Mouse (Mus musculus): Measurements from ENCODE around the gene Ergic2. TPM values are rescaled to one million over a fixed set of nuclear protein-coding genes. Genes with fewer than 3 reads are reported as not detected.
"Not testable (repeated sequence)": the region's sequence is repeated elsewhere in the genome, so short reads cannot be mapped to it uniquely, and the experiment has no call there.

The Ergic2 gene
- total and polyA plus RNA-seq, 2 experiments, result 31.8 to 80.0 TPM

- Histone ChIP-seq H3K36me3 (ENCODE audit: control insufficient read depth, insufficient read depth, low read length) (no peaks in the 10 kb centered on the region), H3K4me1 (ENCODE audit: control insufficient read depth, insufficient read depth, low read length) (no peaks in the 10 kb centered on the region), H3K4me3 (ENCODE audit: insufficient read depth, low read depth, low read length) (no peak overlapping the region), H3K27me3 (ENCODE audit: control insufficient read depth, insufficient read depth, low read length) (no peaks in the 10 kb centered on the region), H3K27ac (replicated peaks; ENCODE audit: insufficient read depth, low read depth, low read length) (no peak overlapping the region), H3K9ac (ENCODE audit: low read depth, low read length) (no peak overlapping the region), H3K79me2 (ENCODE audit: control insufficient read depth, insufficient read depth, low read length) (no peaks in the 10 kb centered on the region)
- 81% methylated on average over 3 of the region's 3 CpGs for WGBS
- no peak for DNase-seq (ENCODE audit: extremely low read depth, low read depth, low spot score)
- TF ChIP-seq CTCF (IDR thresholded peaks at IDR 0.05; ENCODE audit: low read depth, low read length) (no peak), POLR2A (IDR thresholded peaks at IDR 0.05; ENCODE audit: extremely low read depth, insufficient read depth, low read length) (no peak)
Observed at GRCm38 (mm10) chr6:148172904-148173303, 39.3 kb downstream of the Ergic2 start.

- not testable (repeated sequence) for H3K27ac ChIP-seq (replicated peaks; ENCODE audit: insufficient read depth, low read depth, low read length); H3K4me1 ChIP-seq (ENCODE audit: control insufficient read depth, insufficient read depth, low read length); H3K79me2 ChIP-seq (ENCODE audit: control insufficient read depth, insufficient read depth, low read length); DNase-seq (ENCODE audit: extremely low read depth, low read depth, low spot score); H3K27me3 ChIP-seq (ENCODE audit: control insufficient read depth, insufficient read depth, low read length); H3K36me3 ChIP-seq (ENCODE audit: control insufficient read depth, insufficient read depth, low read length); H3K9ac ChIP-seq (ENCODE audit: low read depth, low read length); H3K4me3 ChIP-seq (ENCODE audit: insufficient read depth, low read depth, low read length)
- 55% methylated on average over 4 of the region's 4 CpGs for WGBS
Observed at GRCm38 (mm10) chr6:148152305-148152704, 59.9 kb downstream of the Ergic2 start.

GRCm38 (mm10) chr6:148142421-148142820 lies 69.8 kb downstream of the Ergic2 start:
- H3K4me3 ChIP-seq (ENCODE audit: insufficient read depth, low read depth, low read length), result no peak overlapping the region
- peak overlapping the region; percentile 78 for H3K27ac ChIP-seq (replicated peaks; ENCODE audit: insufficient read depth, low read depth, low read length)
- WGBS, result 19% methylated on average over 1 of the region's 1 CpGs

GRCm38 (mm10) chr6:148141874-148142273 lies 70.3 kb downstream of the Ergic2 start:
- Histone ChIP-seq H3K79me2 (ENCODE audit: control insufficient read depth, insufficient read depth, low read length) (no peaks in the 10 kb centered on the region), H3K27me3 (ENCODE audit: control insufficient read depth, insufficient read depth, low read length) (no peaks in the 10 kb centered on the region), H3K36me3 (ENCODE audit: control insufficient read depth, insufficient read depth, low read length) (no peaks in the 10 kb centered on the region), H3K27ac (replicated peaks; ENCODE audit: insufficient read depth, low read depth, low read length) (peak overlapping the region; percentile 53; the same call in 1 of the 2 replicates), H3K4me1 (ENCODE audit: control insufficient read depth, insufficient read depth, low read length) (peaks cover 5% of the 10 kb centered on the region), H3K4me3 (ENCODE audit: insufficient read depth, low read depth, low read length) (no peak overlapping the region), H3K9ac (ENCODE audit: low read depth, low read length) (no peak overlapping the region)
- 82% methylated on average over 5 of the region's 5 CpGs for WGBS
- no peak for DNase-seq (ENCODE audit: extremely low read depth, low read depth, low spot score)
- TF ChIP-seq CTCF (IDR thresholded peaks at IDR 0.05; ENCODE audit: low read depth, low read length), result peak; percentile 55
- no peak for TF ChIP-seq POLR2A (IDR thresholded peaks at IDR 0.05; ENCODE audit: extremely low read depth, insufficient read depth, low read length)

More at GRCm38 (mm10) chr6:148142421-148142820, 69.8 kb downstream of the Ergic2 start:
- Histone ChIP-seq H3K79me2 (ENCODE audit: control insufficient read depth, insufficient read depth, low read length) (no peaks in the 10 kb centered on the region), H3K27me3 (ENCODE audit: control insufficient read depth, insufficient read depth, low read length) (no peaks in the 10 kb centered on the region), H3K4me1 (ENCODE audit: control insufficient read depth, insufficient read depth, low read length) (peaks cover 5% of the 10 kb centered on the region), H3K36me3 (ENCODE audit: control insufficient read depth, insufficient read depth, low read length) (no peaks in the 10 kb centered on the region), H3K9ac (ENCODE audit: low read depth, low read length) (no peak overlapping the region)
- DNase-seq (ENCODE audit: extremely low read depth, low read depth, low spot score), result peak; percentile 91
- TF ChIP-seq POLR2A (IDR thresholded peaks at IDR 0.05; ENCODE audit: extremely low read depth, insufficient read depth, low read length), result no peak
- TF ChIP-seq CTCF (IDR thresholded peaks at IDR 0.05; ENCODE audit: low read depth, low read length), result no peak

GRCm38 (mm10) chr6:148139288-148139995 lies 72.7 kb downstream of the Ergic2 start:
- Histone ChIP-seq H3K4me3 (ENCODE audit: insufficient read depth, low read depth, low read length) (no peak overlapping the region), H3K27me3 (ENCODE audit: control insufficient read depth, insufficient read depth, low read length) (no peaks in the 10 kb centered on the region), H3K27ac (replicated peaks; ENCODE audit: insufficient read depth, low read depth, low read length) (0 out of 2 replicates have a peak overlapping the region, but pooled peaks have one; percentile 10), H3K9ac (ENCODE audit: low read depth, low read length) (no peak overlapping the region), H3K4me1 (ENCODE audit: control insufficient read depth, insufficient read depth, low read length) (peaks cover 5% of the 10 kb centered on the region), H3K79me2 (ENCODE audit: control insufficient read depth, insufficient read depth, low read length) (no peaks in the 10 kb centered on the region), H3K36me3 (ENCODE audit: control insufficient read depth, insufficient read depth, low read length) (no peaks in the 10 kb centered on the region)
- WGBS, result 52% methylated on average over 6 of the region's 6 CpGs
- DNase-seq (ENCODE audit: extremely low read depth, low read depth, low spot score), result peak; percentile 57
- no peak for TF ChIP-seq POLR2A (IDR thresholded peaks at IDR 0.05; ENCODE audit: extremely low read depth, insufficient read depth, low read length)
- TF ChIP-seq CTCF (IDR thresholded peaks at IDR 0.05; ENCODE audit: low read depth, low read length), result no peak

GRCm38 (mm10) chr6:148135769-148136382 lies 76.3 kb downstream of the Ergic2 start:
- Histone ChIP-seq H3K9ac (ENCODE audit: low read depth, low read length) (no peak overlapping the region), H3K36me3 (ENCODE audit: control insufficient read depth, insufficient read depth, low read length) (no peaks in the 10 kb centered on the region), H3K79me2 (ENCODE audit: control insufficient read depth, insufficient read depth, low read length) (no peaks in the 10 kb centered on the region), H3K4me3 (ENCODE audit: insufficient read depth, low read depth, low read length) (no peak overlapping the region), H3K27ac (replicated peaks; ENCODE audit: insufficient read depth, low read depth, low read length) (no peak overlapping the region), H3K27me3 (ENCODE audit: control insufficient read depth, insufficient read depth, low read length) (no peaks in the 10 kb centered on the region), H3K4me1 (ENCODE audit: control insufficient read depth, insufficient read depth, low read length) (peaks cover 4% of the 10 kb centered on the region; the same call in 1 of the 2 replicates)
- DNase-seq (ENCODE audit: extremely low read depth, low read depth, low spot score), result peak; percentile 76
- peak; percentile 97 for TF ChIP-seq CTCF (IDR thresholded peaks at IDR 0.05; ENCODE audit: low read depth, low read length)
- TF ChIP-seq POLR2A (IDR thresholded peaks at IDR 0.05; ENCODE audit: extremely low read depth, insufficient read depth, low read length), result no peak
- WGBS, result 25% methylated on average over 9 of the region's 9 CpGs

Data from liver, adult 2 months (tissue).